In the genomic region with DNA sequence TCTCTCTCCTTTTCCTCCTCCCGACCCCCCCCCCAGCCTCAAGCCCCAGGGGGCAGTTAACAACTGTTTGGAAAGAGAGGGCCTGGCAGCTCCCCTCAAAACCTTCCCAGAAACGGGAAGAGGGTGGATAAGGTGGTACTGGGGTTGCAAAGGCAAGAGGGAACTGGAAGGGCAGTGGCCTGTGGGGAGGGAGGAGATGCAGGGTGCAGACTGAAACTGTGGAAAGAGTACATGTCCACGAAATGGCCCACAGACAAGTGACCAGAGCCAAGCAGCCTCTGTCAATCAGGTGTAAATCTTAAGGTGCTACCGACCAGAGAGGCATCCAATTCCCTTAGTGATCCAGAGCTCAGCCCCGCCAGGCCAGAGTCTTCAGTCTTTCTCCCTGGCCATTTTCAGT, we compare ENCODE assay signal across 8 mouse cellular contexts.
DNase-seq lines count a peak whose midpoint lies in the region; ATAC-seq and TF ChIP-seq lines count a peak whose summit lies in the region.

No protein-coding gene starts in this region.

- no peaks in the 10 kb centered on the region for H3K9me3 ChIP-seq in neural tube, embryonic 12.5 days

- DNase-seq in embryo, embryonic 10.5 days (ENCODE audit: low spot score) = peak; percentile 28
- no peak for DNase-seq in embryo, embryonic 11 days
- DNase-seq in gastrocnemius, postnatal 10 days = peak; percentile 26
- peak; percentile 25 for DNase-seq in kidney, postnatal 10 days
- no peak for DNase-seq in thymus, adult 2 months
- DNase-seq in adrenal gland, postnatal 25 days = no peak
- DNase-seq in lung, postnatal 25 days (ENCODE audit: low spot score) = no peak

- H3K4me1 ChIP-seq in neural tube, embryonic 12.5 days = peaks cover 16% of the 10 kb centered on the region
- peaks cover 5% of the 10 kb centered on the region; the same call in 1 of the 2 replicates for H3K4me1 ChIP-seq in thymus, adult 2 months (replicated peaks; ENCODE audit: control insufficient read depth, insufficient read depth, low read length)

- H3K4me3 ChIP-seq in neural tube, embryonic 12.5 days = peak overlapping the region; percentile 38
- H3K4me3 ChIP-seq in thymus, adult 2 months (ENCODE audit: control insufficient read depth, insufficient read depth, low read length) = no peak overlapping the region

- TF ChIP-seq CTCF in thymus, adult 2 months (IDR thresholded peaks at IDR 0.05; ENCODE audit: borderline replicate concordance, control insufficient read depth, extremely low read depth, insufficient read depth, low read length, poor library complexity) = no peak

- H3K9ac ChIP-seq in neural tube, embryonic 12.5 days = no peak overlapping the region

- 0 out of 2 replicates have a peak, but pooled peaks cover 6% of the 10 kb centered on the region for H3K27me3 ChIP-seq in neural tube, embryonic 12.5 days (replicated peaks)
- H3K27me3 ChIP-seq in thymus, adult 2 months (ENCODE audit: control insufficient read depth, insufficient read depth, low read length) = peaks cover 5% of the 10 kb centered on the region

- WGBS in neural tube, embryonic 12.5 days = 1% methylated on average over 5 of the region's 5 CpGs
- WGBS in thymus, adult 2 months = 23% methylated on average over 4 of the region's 5 CpGs

- H3K27ac ChIP-seq in neural tube, embryonic 12.5 days = no peak overlapping the region
- H3K27ac ChIP-seq in thymus, adult 2 months (ENCODE audit: control insufficient read depth, insufficient read depth, low read length) = no peak overlapping the region

- H3K4me2 ChIP-seq in neural tube, embryonic 12.5 days (replicated peaks) = peak overlapping the region; percentile 85

- no peak for TF ChIP-seq POLR2A in thymus, adult 2 months (IDR thresholded peaks at IDR 0.05; ENCODE audit: control insufficient read depth, extremely low read depth, insufficient read depth, low read length, poor library complexity)

- peak; percentile 34; the same call in 1 of the 2 replicates for ATAC-seq in neural tube, embryonic 12.5 days (ENCODE audit: low FRiP score, low read depth)

- no peaks in the 10 kb centered on the region for H3K36me3 ChIP-seq in neural tube, embryonic 12.5 days
- H3K36me3 ChIP-seq in thymus, adult 2 months (ENCODE audit: control insufficient read depth, insufficient read depth, low read length) = no peaks in the 10 kb centered on the region

Comparison
In these comparisons a context has a peak if more than half of its experiments do, and no peak if none do; other contexts are left out.
1. DNase-seq: peak in embryo, embryonic 10.5 days (single experiment), gastrocnemius, postnatal 10 days (single experiment) and kidney, postnatal 10 days (single experiment); none in embryo, embryonic 11 days (single experiment), thymus, adult 2 months (single experiment), adrenal gland, postnatal 25 days (single experiment) and lung, postnatal 25 days (single experiment).